Comparison of ENCODE assay signal across 14 mouse cellular contexts in the genomic region with DNA sequence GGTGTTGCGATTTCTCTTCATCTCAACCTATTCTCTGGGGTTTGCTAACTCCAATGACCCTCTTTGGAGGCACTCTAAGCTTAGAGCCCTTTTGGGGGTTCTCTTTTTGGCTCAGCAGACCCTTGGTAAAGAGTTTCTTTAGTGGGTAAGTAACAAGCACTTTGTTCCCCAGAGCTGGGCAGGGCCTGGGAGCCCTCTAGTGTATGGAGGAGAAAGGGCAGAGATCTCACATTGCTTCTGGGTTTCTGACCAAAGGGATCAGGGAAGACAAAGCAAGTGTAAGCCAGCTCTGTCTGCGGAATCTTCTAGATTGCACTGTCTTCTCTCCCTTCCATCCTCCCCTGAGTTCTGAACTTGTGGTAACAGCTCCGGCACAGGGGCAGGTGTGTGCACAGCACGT. TPM values are rescaled to one million over a fixed set of nuclear protein-coding genes. Genes with fewer than 3 reads are reported as not detected.
A peak's percentile ranks its signal among the peaks of the same experiment; 100 is the strongest.
DNase-seq lines count a peak whose midpoint lies in the region; ATAC-seq and TF ChIP-seq lines count a peak whose summit lies in the region.
"Had no signal": no experiment of that assay in that cellular context is flagged by ENCODE, and none has a peak within 500 bp of the region (broad histone marks: within the 10 kb centered on the region; RNA-seq: fewer than 3 reads in every experiment).

No protein-coding gene starts in this region.

- no peak for TF ChIP-seq POLR2A in bone marrow, adult 2 months (IDR thresholded peaks at IDR 0.05; ENCODE audit: borderline replicate concordance, control insufficient read depth, low read depth, low read length)
- no peak for TF ChIP-seq POLR2A in small intestine, adult 2 months (IDR thresholded peaks at IDR 0.05; ENCODE audit: low read depth, low read length)

- ATAC-seq in heart, embryonic 12.5 days (ENCODE audit: insufficient number of reproducible peaks, low FRiP score) = no peak
- no peak for ATAC-seq in midbrain, postnatal 0 days (ENCODE audit: low FRiP score)
- ATAC-seq in midbrain, embryonic 14.5 days (ENCODE audit: low FRiP score, low TSS enrichment) = no peak

- no peak overlapping the region for H3K9ac ChIP-seq in heart, embryonic 12.5 days
- no peak overlapping the region for H3K9ac ChIP-seq in midbrain, postnatal 0 days (replicated peaks; ENCODE audit: low read length, poor library complexity, severe bottlenecking)
- no peak overlapping the region for H3K9ac ChIP-seq in midbrain, embryonic 14.5 days (replicated peaks; ENCODE audit: low read length)
- H3K9ac ChIP-seq: heart, embryonic 13.5 days had no signal

- H3K36me3 ChIP-seq in heart, embryonic 10.5 days = no peaks in the 10 kb centered on the region
- H3K36me3 ChIP-seq in heart, embryonic 12.5 days = no peaks in the 10 kb centered on the region
- no peaks in the 10 kb centered on the region for H3K36me3 ChIP-seq in midbrain, postnatal 0 days (ENCODE audit: insufficient read depth, low read length)
- no peaks in the 10 kb centered on the region for H3K36me3 ChIP-seq in midbrain, embryonic 14.5 days (ENCODE audit: control insufficient read depth, insufficient read depth, low read length)
- H3K36me3 ChIP-seq in small intestine, adult 2 months (ENCODE audit: control insufficient read depth, insufficient read depth, low read length) = no peaks in the 10 kb centered on the region
- H3K36me3 ChIP-seq: heart, embryonic 13.5 days had no signal

- H3K4me2 ChIP-seq in heart, embryonic 12.5 days = no peak overlapping the region
- no peak overlapping the region for H3K4me2 ChIP-seq in midbrain, postnatal 0 days (ENCODE audit: low read depth, low read length, poor library complexity, severe bottlenecking)
- no peak overlapping the region for H3K4me2 ChIP-seq in midbrain, embryonic 14.5 days (ENCODE audit: low read length)
- H3K4me2 ChIP-seq: heart, embryonic 13.5 days; midbrain, embryonic 11.5 days had no signal

- 67% methylated on average over 4 of the region's 4 CpGs for WGBS in heart, embryonic 10.5 days
- 61% methylated on average over 4 of the region's 4 CpGs for WGBS in heart, embryonic 12.5 days
- 75% methylated on average over 4 of the region's 4 CpGs for WGBS in midbrain, postnatal 0 days
- 72% methylated on average over 4 of the region's 4 CpGs for WGBS in midbrain, embryonic 14.5 days
- WGBS in bone marrow, adult 2 months = 61% methylated on average over 4 of the region's 4 CpGs
- WGBS in small intestine, adult 2 months = 72% methylated on average over 4 of the region's 4 CpGs

- no peaks in the 10 kb centered on the region for H3K9me3 ChIP-seq in heart, embryonic 10.5 days
- no peaks in the 10 kb centered on the region for H3K9me3 ChIP-seq in heart, embryonic 12.5 days (replicated peaks)
- no peaks in the 10 kb centered on the region for H3K9me3 ChIP-seq in midbrain, postnatal 0 days (ENCODE audit: low read length)
- no peaks in the 10 kb centered on the region for H3K9me3 ChIP-seq in midbrain, embryonic 14.5 days (ENCODE audit: control insufficient read depth, low read length)
- H3K9me3 ChIP-seq: heart, embryonic 13.5 days had no signal

- H3K27ac ChIP-seq in heart, embryonic 10.5 days = peak overlapping the region; percentile 49; the same call in 1 of the 2 replicates
- no peak overlapping the region for H3K27ac ChIP-seq in heart, embryonic 12.5 days (ENCODE audit: poor library complexity, severe bottlenecking)
- H3K27ac ChIP-seq in midbrain, postnatal 0 days (ENCODE audit: low read depth, low read length) = no peak overlapping the region
- H3K27ac ChIP-seq in midbrain, embryonic 14.5 days (replicated peaks; ENCODE audit: low read depth, low read length) = no peak overlapping the region
- no peak overlapping the region for H3K27ac ChIP-seq in bone marrow, adult 2 months (ENCODE audit: control insufficient read depth, insufficient read depth, low read depth, low read length, poor library complexity)
- H3K27ac ChIP-seq in small intestine, adult 2 months (ENCODE audit: insufficient read depth, low read depth, low read length) = no peak overlapping the region
- H3K27ac ChIP-seq: heart, embryonic 13.5 days had no signal

- DNase-seq in heart, embryonic 10.5 days (ENCODE audit: low spot score) = no peak
- DNase-seq in midbrain, postnatal 0 days (ENCODE audit: low spot score) = no peak
- no peak for DNase-seq in midbrain, embryonic 14.5 days
- no peak for DNase-seq in right cerebral cortex, postnatal 14 days
- DNase-seq in ovary, postnatal 36 days (ENCODE audit: low spot score) = no peak
- DNase-seq: layer of hippocampus, adult 9-11 months; spleen, adult 18-20 months; thymus, postnatal 36 days had no signal

- no peak overlapping the region for H3K4me3 ChIP-seq in heart, embryonic 10.5 days
- H3K4me3 ChIP-seq in heart, embryonic 12.5 days = no peak overlapping the region
- no peak overlapping the region for H3K4me3 ChIP-seq in midbrain, postnatal 0 days (ENCODE audit: low read depth, low read length)
- no peak overlapping the region for H3K4me3 ChIP-seq in midbrain, embryonic 14.5 days (replicated peaks; ENCODE audit: low read depth, low read length)
- no peak overlapping the region for H3K4me3 ChIP-seq in bone marrow, adult 2 months (replicated peaks; ENCODE audit: control insufficient read depth, low read depth, low read length)
- H3K4me3 ChIP-seq in small intestine, adult 2 months (ENCODE audit: low read depth, low read length) = no peak overlapping the region
- H3K4me3 ChIP-seq: heart, embryonic 13.5 days had no signal

- peaks cover 9% of the 10 kb centered on the region; the same call in 1 of the 2 replicates for H3K27me3 ChIP-seq in heart, embryonic 10.5 days (ENCODE audit: insufficient read depth, poor library complexity, severe bottlenecking)
- H3K27me3 ChIP-seq in heart, embryonic 12.5 days (replicated peaks) = peaks cover 3% of the 10 kb centered on the region; the same call in 1 of the 2 replicates
- no peaks in the 10 kb centered on the region for H3K27me3 ChIP-seq in midbrain, postnatal 0 days (ENCODE audit: insufficient read depth, low read length)
- H3K27me3 ChIP-seq in midbrain, embryonic 14.5 days (ENCODE audit: control insufficient read depth, insufficient read depth, low read length) = no peaks in the 10 kb centered on the region
- H3K27me3 ChIP-seq in small intestine, adult 2 months (ENCODE audit: control insufficient read depth, insufficient read depth, low read length) = no peaks in the 10 kb centered on the region

- TF ChIP-seq CTCF in midbrain, postnatal 0 days (IDR thresholded peaks at IDR 0.05) = peak; percentile 59
- peak; percentile 19; the same call in 1 of the 2 replicates for TF ChIP-seq CTCF in bone marrow, adult 2 months (IDR thresholded peaks at IDR 0.05; ENCODE audit: control insufficient read depth, insufficient read depth, low read length)
- peak; percentile 34; the same call in 1 of the 2 replicates for TF ChIP-seq CTCF in small intestine, adult 2 months (IDR thresholded peaks at IDR 0.05; ENCODE audit: extremely low read depth, insufficient read length, insufficient replicate concordance, low read depth, low read length)

- H3K4me1 ChIP-seq in heart, embryonic 10.5 days = peaks cover 11% of the 10 kb centered on the region
- 0 out of 2 replicates have a peak, but pooled peaks cover 7% of the 10 kb centered on the region for H3K4me1 ChIP-seq in heart, embryonic 12.5 days (replicated peaks)
- H3K4me1 ChIP-seq in midbrain, postnatal 0 days (ENCODE audit: insufficient read depth, low read length) = no peaks in the 10 kb centered on the region
- peaks cover 2% of the 10 kb centered on the region; the same call in 1 of the 2 replicates for H3K4me1 ChIP-seq in midbrain, embryonic 14.5 days (ENCODE audit: control insufficient read depth, insufficient read depth, low read length)
- no peaks in the 10 kb centered on the region for H3K4me1 ChIP-seq in bone marrow, adult 2 months (ENCODE audit: control insufficient read depth, insufficient read depth, low read length)
- no peaks in the 10 kb centered on the region for H3K4me1 ChIP-seq in small intestine, adult 2 months (ENCODE audit: control insufficient read depth, insufficient read depth, insufficient read length, low read length)

RNA-seq across cellular contexts. Expression of a gene that starts 5.7 kb away (rescaled TPM):
- polyA plus RNA-seq in heart, embryonic 10.5 days (2016; fragmentation: Nextera tagmentation; extraction: Ambion mirVana) = 382 and 559 TPM in 2 replicates
- polyA plus RNA-seq in heart, embryonic 12.5 days (2016; fragmentation: Nextera tagmentation; extraction: Ambion mirVana) = 371 and 382 TPM in 2 replicates
- total RNA-seq in midbrain, postnatal 0 days (2014; rRNA removed) = 78.8 and 96.7 TPM in 2 replicates
- polyA plus RNA-seq in midbrain, postnatal 0 days (2015; fragmentation: Nextera tagmentation; extraction: Ambion mirVana) = 92.4 and 104 TPM in 2 replicates
- 55.0 and 111 TPM in 2 replicates for polyA plus RNA-seq in midbrain, embryonic 14.5 days (2014; fragmentation: Nextera tagmentation; extraction: Ambion mirVana)
- polyA plus RNA-seq in bone marrow, adult 2 months (2011; ENCODE audit: insufficient read depth, insufficient read length, low replicate concordance, missing spikeins) = 59.7 and 78.0 TPM in 2 replicates
- 71.6 and 78.1 TPM in 2 replicates for polyA plus RNA-seq in small intestine, adult 2 months (2012; rRNA removed)

RNA-seq across cellular contexts. Expression of a gene that starts 11.4 kb away (rescaled TPM):
- polyA plus RNA-seq in heart, embryonic 10.5 days (2016; fragmentation: Nextera tagmentation; extraction: Ambion mirVana) = 207 and 238 TPM in 2 replicates
- 196 and 201 TPM in 2 replicates for polyA plus RNA-seq in heart, embryonic 12.5 days (2016; fragmentation: Nextera tagmentation; extraction: Ambion mirVana)
- 13.9 and 21.1 TPM in 2 replicates for total RNA-seq in midbrain, postnatal 0 days (2014; rRNA removed)
- 7.4 and 10.0 TPM in 2 replicates for polyA plus RNA-seq in midbrain, postnatal 0 days (2015; fragmentation: Nextera tagmentation; extraction: Ambion mirVana)
- 24.9 and 67.9 TPM in 2 replicates for polyA plus RNA-seq in midbrain, embryonic 14.5 days (2014; fragmentation: Nextera tagmentation; extraction: Ambion mirVana)
- polyA plus RNA-seq in bone marrow, adult 2 months (2011; ENCODE audit: insufficient read depth, insufficient read length, low replicate concordance, missing spikeins) = 161 and 191 TPM in 2 replicates
- 1.7 and 5.8 TPM in 2 replicates for polyA plus RNA-seq in small intestine, adult 2 months (2012; rRNA removed)

RNA-seq across cellular contexts. Expression of a gene that starts 52.5 kb away (rescaled TPM):
- 1.0 and 1.1 TPM in 2 replicates for polyA plus RNA-seq in heart, embryonic 10.5 days (2016; fragmentation: Nextera tagmentation; extraction: Ambion mirVana)
- polyA plus RNA-seq in heart, embryonic 12.5 days (2016; fragmentation: Nextera tagmentation; extraction: Ambion mirVana) = 3.5 and 3.9 TPM in 2 replicates
- total RNA-seq in midbrain, postnatal 0 days (2014; rRNA removed) = 3.0 and 5.1 TPM in 2 replicates
- polyA plus RNA-seq in midbrain, postnatal 0 days (2015; fragmentation: Nextera tagmentation; extraction: Ambion mirVana) = 4.5 and 5.1 TPM in 2 replicates
- 0.70 and 2.0 TPM in 2 replicates for polyA plus RNA-seq in midbrain, embryonic 14.5 days (2014; fragmentation: Nextera tagmentation; extraction: Ambion mirVana)
- polyA plus RNA-seq in bone marrow, adult 2 months (2011; ENCODE audit: insufficient read depth, insufficient read length, low replicate concordance, missing spikeins) = not detected in 2 replicates
- polyA plus RNA-seq in small intestine, adult 2 months (2012; rRNA removed) = 3.6 and 5.8 TPM in 2 replicates
- total RNA-seq: neutrophil, adult 5-6 weeks had no signal
- polyA plus RNA-seq: midbrain, embryonic 11.5 days had no signal

RNA-seq across cellular contexts. Expression of a gene that starts 53.8 kb away (rescaled TPM):
- 0.36 TPM in 2 replicates for polyA plus RNA-seq in heart, embryonic 10.5 days (2016; fragmentation: Nextera tagmentation; extraction: Ambion mirVana)
- polyA plus RNA-seq in heart, embryonic 12.5 days (2016; fragmentation: Nextera tagmentation; extraction: Ambion mirVana) = 0.05 and 0.11 TPM in 2 replicates
- total RNA-seq in midbrain, postnatal 0 days (2014; rRNA removed) = 0.38 TPM in 2 replicates
- 0.17 and 0.26 TPM in 2 replicates for polyA plus RNA-seq in midbrain, postnatal 0 days (2015; fragmentation: Nextera tagmentation; extraction: Ambion mirVana)
- polyA plus RNA-seq in midbrain, embryonic 14.5 days (2014; fragmentation: Nextera tagmentation; extraction: Ambion mirVana) = 0.22 TPM in 1 of 2 replicates, not detected in the other
- polyA plus RNA-seq in bone marrow, adult 2 months (2011; ENCODE audit: insufficient read depth, insufficient read length, low replicate concordance, missing spikeins) = not detected in 2 replicates
- 4.8 and 47.8 TPM in 2 replicates for polyA plus RNA-seq in small intestine, adult 2 months (2012; rRNA removed)
